Mouse (Mus musculus) myocyte (in vitro differentiated cells): ENCODE measurements around the gene Rgs14. TPM values are rescaled to one million over a fixed set of nuclear protein-coding genes. Genes with fewer than 3 reads are reported as not detected.

Source experiments
- H3K27me3 ChIP-seq: one replicate; pipeline ENCODE4 v1.6.1; 2011; ENCODE audit not compliant: control insufficient read depth, insufficient read depth, insufficient read length
- H3K36me3 ChIP-seq: one replicate; pipeline ENCODE4 v1.6.1; 2011; ENCODE audit not compliant: control insufficient read depth, insufficient read depth
- H3K4me2 ChIP-seq: one replicate; pipeline ENCODE4 v1.6.1; 2011; ENCODE audit warnings: low read depth, control low read depth
- H3K4me3 ChIP-seq: one replicate; pipeline ENCODE4 v1.5.1; 2011; ENCODE audit warnings: mild to moderate bottlenecking, control low read depth, moderate library complexity
- H3K79me2 ChIP-seq: one replicate; pipeline ENCODE4 v1.6.1; 2011; ENCODE audit not compliant: control insufficient read depth, insufficient read depth
- H3ac ChIP-seq: one replicate; pipeline ENCODE4 v1.6.1; 2011; ENCODE audit not compliant: control insufficient read depth, insufficient read length
- CEBPB ChIP-seq: IDR thresholded peaks from 2 replicates; pipeline ENCODE4 v1.6.1; 2011; ENCODE audit warnings: mild to moderate bottlenecking, moderate library complexity; ENCODE audit not compliant: poor library complexity, insufficient read depth, severe bottlenecking
- E2F4 ChIP-seq: IDR thresholded peaks from one replicate; pipeline ENCODE4 v1.6.1; 2011; ENCODE audit warnings: mild to moderate bottlenecking, control low read depth, moderate library complexity; ENCODE audit not compliant: insufficient read depth
- MAX ChIP-seq: IDR thresholded peaks from one replicate; pipeline ENCODE4 v1.6.1; 2011; ENCODE audit warnings: low read depth, mild to moderate bottlenecking, control low read depth
- MYOD1 ChIP-seq, 3 experiments: IDR thresholded peaks; one replicate each; pipeline ENCODE4 v1.6.1; 2011; ENCODE audit warnings: control low read depth in 2 of 3, low read depth in 2 of 3, mild to moderate bottlenecking in 2 of 3, moderate library complexity in 1 of 3; ENCODE audit not compliant: insufficient read length in 2 of 3, control insufficient read depth in 1 of 3
- MYOG ChIP-seq, 3 experiments: IDR thresholded peaks; one replicate each; pipeline ENCODE4 v1.6.1; 2011; ENCODE audit warnings: control low read depth in 2 of 3, low read depth in 2 of 3, mild to moderate bottlenecking in 2 of 3; ENCODE audit not compliant: insufficient read length in 2 of 3, control insufficient read depth in 1 of 3, insufficient read depth in 1 of 3
- POLR2A ChIP-seq: IDR thresholded peaks from one replicate; pipeline ENCODE4 v1.6.1; 2011; ENCODE audit warnings: low read depth, mild to moderate bottlenecking, control low read depth, moderate library complexity; ENCODE audit not compliant: insufficient read length
- POLR2AphosphoS2 ChIP-seq: IDR thresholded peaks from one replicate; pipeline ENCODE4 v1.6.1; 2011; ENCODE audit warnings: low read depth, control low read depth; ENCODE audit not compliant: insufficient read length
- REST ChIP-seq: IDR thresholded peaks from one replicate; pipeline ENCODE4 v1.6.1; 2011; ENCODE audit warnings: mild to moderate bottlenecking, control low read depth, moderate library complexity; ENCODE audit not compliant: insufficient read depth, insufficient read length
- SRF ChIP-seq: IDR thresholded peaks from one replicate; pipeline ENCODE4 v1.6.1; 2011; ENCODE audit warnings: low read depth; ENCODE audit not compliant: control insufficient read depth, insufficient read length
- TCF12 ChIP-seq: IDR thresholded peaks from one replicate; pipeline ENCODE4 v1.6.1; 2011; ENCODE audit warnings: mild to moderate bottlenecking, control low read depth; ENCODE audit not compliant: poor library complexity, insufficient read depth, severe bottlenecking
- TCF3 ChIP-seq: IDR thresholded peaks from one replicate; pipeline ENCODE4 v1.6.1; 2011; ENCODE audit warnings: low read depth, control low read depth; ENCODE audit not compliant: insufficient read length
- USF1 ChIP-seq: IDR thresholded peaks from one replicate; pipeline ENCODE4 v1.6.1; 2011; ENCODE audit warnings: low read depth, mild to moderate bottlenecking, control low read depth, moderate library complexity
- polyA plus RNA-seq: library from polyadenylated mRNA; unstranded; fragments of >200 nt; fragmentation: generic; extraction: Trizol; gene quantifications from one replicate; pipeline ENCODE4 v1.2.1, GENCODE M21; 2012; ENCODE audit warnings: missing spikeins

Rgs14 gene
- polyA plus RNA-seq, 1 experiment = 2.3 TPM

GRCm38 (mm10) chr13:55329109-55329682, 40.3 kb upstream of the Rgs14 start:
- Histone ChIP-seq H3K36me3 (peaks cover 3% of the 10 kb centered on the region), H3K4me3 (peak overlapping the region; percentile 36), H3ac (peak overlapping the region; percentile 50), H3K4me2 (peak overlapping the region; percentile 69), H3K27me3 (no peaks in the 10 kb centered on the region), H3K79me2 (peaks cover 11% of the 10 kb centered on the region)
- TF ChIP-seq POLR2AphosphoS2 (peak; percentile 41), E2F4 (no peak)

GRCm38 (mm10) chr13:55329683-55330566, 39.6 kb upstream of the Rgs14 start, which contains the start of gene Mxd3:
Mxd3 (minus strand) TSS chr13:55329823.
- peak within 1 kb of the TSS; percentile 36 for H3K4me3 ChIP-seq
- no peaks in the 10 kb centered on the region for H3K27me3 ChIP-seq
- TF ChIP-seq SRF (no peak), TCF3 (no peak), POLR2A (peak; percentile 72), MYOG (IDR thresholded peaks at IDR 0.05; ENCODE audit: control insufficient read depth in 1 of 3, insufficient read depth in 1 of 3, insufficient read length in 2 of 3, low read depth in 2 of 3) (no peak), USF1 (no peak), MYOD1 (IDR thresholded peaks at IDR 0.05; ENCODE audit: control insufficient read depth in 1 of 3, insufficient read length in 2 of 3, low read depth in 2 of 3) (peak in 1 of 3 experiments; percentile 24), REST (no peak), TCF12 (no peak), E2F4 (peak; percentile 88), CEBPB (no peak), MAX (no peak), POLR2AphosphoS2 (peak; percentile 58)
- H3K79me2 ChIP-seq = peaks cover 11% of the 10 kb centered on the region
- H3ac ChIP-seq = peak within 1 kb of the TSS; percentile 50
- peak within 1 kb of the TSS; percentile 96 for H3K4me2 ChIP-seq
- H3K36me3 ChIP-seq = no peaks in the 10 kb centered on the region

GRCm38 (mm10) chr13:55330567-55331400, 38.7 kb upstream of the Rgs14 start:
- no peak for TF ChIP-seq MYOG (IDR thresholded peaks at IDR 0.05; ENCODE audit: control insufficient read depth in 1 of 3, insufficient read depth in 1 of 3, insufficient read length in 2 of 3, low read depth in 2 of 3)
- peak; percentile 50 for TF ChIP-seq USF1
- no peak for TF ChIP-seq REST
- no peak for TF ChIP-seq TCF12
- Histone ChIP-seq H3K79me2 (peaks cover 11% of the 10 kb centered on the region), H3K4me2 (peak overlapping the region; percentile 96), H3K36me3 (no peaks in the 10 kb centered on the region), H3K4me3 (peak overlapping the region; percentile 36), H3K27me3 (no peaks in the 10 kb centered on the region), H3ac (peak overlapping the region; percentile 50)

GRCm38 (mm10) chr13:55332331-55332730, 37.2 kb upstream of the Rgs14 start:
- no peaks in the 10 kb centered on the region for H3K27me3 ChIP-seq
- H3ac ChIP-seq = no peak overlapping the region
- peaks cover 11% of the 10 kb centered on the region for H3K79me2 ChIP-seq
- H3K4me3 ChIP-seq = no peak overlapping the region
- no peaks in the 10 kb centered on the region for H3K36me3 ChIP-seq
- TF ChIP-seq MAX (no peak), MYOD1 (IDR thresholded peaks at IDR 0.05; ENCODE audit: control insufficient read depth in 1 of 3, insufficient read length in 2 of 3, low read depth in 2 of 3) (no peak), TCF3 (no peak), REST (no peak), POLR2AphosphoS2 (no peak), POLR2A (no peak), USF1 (no peak), MYOG (IDR thresholded peaks at IDR 0.05; ENCODE audit: control insufficient read depth in 1 of 3, insufficient read depth in 1 of 3, insufficient read length in 2 of 3, low read depth in 2 of 3) (no peak), E2F4 (no peak), TCF12 (no peak), SRF (no peak), CEBPB (no peak)
- H3K4me2 ChIP-seq = no peak overlapping the region

- Histone ChIP-seq H3K4me3 (no peak overlapping the region), H3K79me2 (no peaks in the 10 kb centered on the region), H3K4me2 (no peak overlapping the region), H3K27me3 (no peaks in the 10 kb centered on the region), H3ac (no peak overlapping the region), H3K36me3 (no peaks in the 10 kb centered on the region)
- TF ChIP-seq REST = no peak
- no peak for TF ChIP-seq MYOG (IDR thresholded peaks at IDR 0.05; ENCODE audit: control insufficient read depth in 1 of 3, insufficient read depth in 1 of 3, insufficient read length in 2 of 3, low read depth in 2 of 3)
- TF ChIP-seq E2F4 = no peak
- TF ChIP-seq TCF12 = no peak
- TF ChIP-seq POLR2A = no peak
- no peak for TF ChIP-seq MAX
- no peak for TF ChIP-seq TCF3
- no peak for TF ChIP-seq SRF
- no peak for TF ChIP-seq CEBPB
- TF ChIP-seq POLR2AphosphoS2 = no peak
- TF ChIP-seq USF1 = no peak
- no peak for TF ChIP-seq MYOD1 (IDR thresholded peaks at IDR 0.05; ENCODE audit: control insufficient read depth in 1 of 3, insufficient read length in 2 of 3, low read depth in 2 of 3)
Measured at GRCm38 (mm10) chr13:55335701-55336100, 33.8 kb upstream of the Rgs14 start.
